Mouse (Mus musculus): ENCODE data around the gene Clec12b. TPM values are rescaled to one million over a fixed set of nuclear protein-coding genes. Genes with fewer than 3 reads are reported as not detected.

The Clec12b gene
- polyA plus RNA-seq, 1 experiment from 2014 or later = not detected

DNA sequence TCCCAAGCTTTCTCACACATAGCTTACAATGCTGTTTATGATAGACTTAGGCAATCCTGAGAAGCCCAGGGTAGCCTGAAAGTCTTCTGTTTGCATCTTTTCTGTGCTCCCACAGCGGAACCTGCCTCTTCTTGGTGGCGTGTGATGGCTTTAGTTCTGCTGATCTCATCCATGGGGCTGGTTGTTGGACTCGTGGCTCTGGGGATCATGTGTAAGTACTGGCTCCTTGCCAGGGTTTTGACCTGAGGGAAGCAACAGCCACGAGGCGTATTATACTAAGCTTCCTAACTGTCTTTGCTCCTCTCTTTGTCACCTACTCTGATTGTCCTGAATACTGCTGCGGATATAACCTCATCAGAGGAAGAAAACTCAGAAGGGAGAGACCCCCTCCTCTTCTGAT lies 14.3 kb upstream of the Clec12b start:
- 77% methylated on average over 6 of the region's 6 CpGs for whole genome bisulfite sequencing
- DNase-seq (ENCODE audit: low spot score) = no peak
- Histone ChIP-seq H3K9me3 (no peaks in the 10 kb centered on the region), H3K4me3 (no peak overlapping the region), H3K36me3 (no peaks in the 10 kb centered on the region), H3K27ac (no peak overlapping the region), H3K4me1 (replicated peaks) (no peaks in the 10 kb centered on the region), H3K27me3 (ENCODE audit: insufficient read depth, poor library complexity, severe bottlenecking) (no peaks in the 10 kb centered on the region)

DNA sequence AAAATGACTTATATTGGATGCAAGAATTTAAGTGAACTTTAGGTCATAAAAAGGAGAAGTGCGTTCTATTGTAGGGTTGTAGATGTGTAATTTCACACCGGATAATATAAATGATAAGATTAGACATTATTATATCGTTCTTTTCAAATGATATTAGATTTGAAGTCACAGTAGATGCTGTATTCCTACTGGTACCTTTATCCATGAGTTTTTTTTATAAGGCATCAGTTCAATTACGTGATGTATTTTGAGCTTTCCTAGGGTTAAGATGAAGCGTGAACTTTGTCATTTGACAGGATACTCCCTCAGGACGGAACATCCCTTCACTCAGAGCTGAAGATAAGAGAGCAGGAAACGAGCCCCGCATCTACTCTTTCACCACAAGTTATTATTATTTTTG lies 11.3 kb upstream of the Clec12b start, which contains the start of gene Clec1b:
Gene Clec1b (plus strand): TSS at position 301 of the 400 bp plus-strand sequence.
- 85% methylated on average over 8 of the region's 8 CpGs for WGBS
- Histone ChIP-seq H3K9me3 (no peaks in the 10 kb centered on the region), H3K27ac (no peak within 1 kb of the TSS), H3K36me3 (no peaks in the 10 kb centered on the region), H3K4me1 (replicated peaks) (no peaks in the 10 kb centered on the region), H3K4me3 (no peak within 1 kb of the TSS), H3K27me3 (ENCODE audit: insufficient read depth, poor library complexity, severe bottlenecking) (no peaks in the 10 kb centered on the region)
- DNase-seq (ENCODE audit: low spot score) = no peak

DNA sequence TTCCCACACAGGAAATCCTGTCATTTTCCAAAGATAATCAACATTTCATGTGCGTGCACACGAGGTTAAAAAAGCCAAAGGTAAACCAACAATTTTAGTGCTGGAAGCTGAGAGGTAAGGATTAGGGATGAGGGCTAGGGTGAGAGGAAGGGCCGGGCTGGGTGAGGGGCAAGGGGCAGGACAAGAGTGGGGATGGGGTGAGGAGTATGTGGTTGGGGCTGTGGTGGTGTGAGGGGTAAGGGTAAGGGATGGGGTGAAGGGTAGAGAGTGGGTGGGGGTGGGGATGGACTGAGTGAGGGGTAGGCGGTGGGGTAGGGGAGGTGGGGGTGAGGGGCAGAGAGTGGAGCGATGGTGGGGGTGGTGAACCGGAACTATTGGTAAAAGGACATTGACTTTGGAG lies 8.1 kb upstream of the Clec12b start:
- no peaks in the 10 kb centered on the region for H3K9me3 ChIP-seq
- no peaks in the 10 kb centered on the region for H3K36me3 ChIP-seq
- H3K4me1 ChIP-seq (replicated peaks) = no peaks in the 10 kb centered on the region
- WGBS = 79% methylated on average over 6 of the region's 6 CpGs
- no peak for DNase-seq (ENCODE audit: low spot score)
- no peak overlapping the region for H3K4me3 ChIP-seq
- H3K27me3 ChIP-seq (ENCODE audit: insufficient read depth, poor library complexity, severe bottlenecking) = no peaks in the 10 kb centered on the region
- no peak overlapping the region for H3K27ac ChIP-seq

DNA sequence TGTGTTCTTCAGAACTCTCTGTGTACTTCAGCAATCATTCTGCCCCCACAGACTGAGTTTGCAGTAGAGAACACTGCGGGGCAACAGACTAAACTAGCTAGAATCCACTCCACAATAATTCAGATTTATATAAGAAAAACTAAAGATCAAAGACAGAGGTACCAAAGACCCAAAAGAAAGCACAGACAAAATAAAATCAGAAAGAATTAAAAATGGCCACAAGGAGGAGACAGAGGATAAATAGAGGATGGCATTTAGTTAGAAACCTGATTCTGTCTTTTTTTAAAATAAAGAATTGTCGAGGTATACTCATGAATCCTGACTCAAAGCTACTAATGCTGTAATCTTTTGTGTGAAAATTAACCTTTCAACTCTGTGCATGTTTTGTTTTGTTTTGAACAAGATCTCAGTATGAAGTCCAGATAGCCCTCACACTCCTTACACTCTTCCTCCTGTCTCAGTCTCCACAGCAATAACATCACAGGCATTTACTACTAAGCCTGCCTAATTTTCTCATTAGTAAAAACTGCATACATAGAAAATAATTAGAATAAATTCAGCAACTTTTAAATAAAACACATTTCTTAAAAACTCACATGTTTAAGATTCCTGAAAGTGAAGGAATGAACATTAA lies 7.5 kb upstream of the Clec12b start:
- no peaks in the 10 kb centered on the region for H3K4me1 ChIP-seq (replicated peaks)
- H3K27me3 ChIP-seq (ENCODE audit: insufficient read depth, poor library complexity, severe bottlenecking) = no peaks in the 10 kb centered on the region
- no peak for DNase-seq (ENCODE audit: low spot score)
- H3K36me3 ChIP-seq = no peaks in the 10 kb centered on the region
- no peak overlapping the region for H3K27ac ChIP-seq
- no peak overlapping the region for H3K4me3 ChIP-seq
- 38% methylated on average over 2 of the region's 2 CpGs for WGBS
- H3K9me3 ChIP-seq = no peaks in the 10 kb centered on the region

DNA sequence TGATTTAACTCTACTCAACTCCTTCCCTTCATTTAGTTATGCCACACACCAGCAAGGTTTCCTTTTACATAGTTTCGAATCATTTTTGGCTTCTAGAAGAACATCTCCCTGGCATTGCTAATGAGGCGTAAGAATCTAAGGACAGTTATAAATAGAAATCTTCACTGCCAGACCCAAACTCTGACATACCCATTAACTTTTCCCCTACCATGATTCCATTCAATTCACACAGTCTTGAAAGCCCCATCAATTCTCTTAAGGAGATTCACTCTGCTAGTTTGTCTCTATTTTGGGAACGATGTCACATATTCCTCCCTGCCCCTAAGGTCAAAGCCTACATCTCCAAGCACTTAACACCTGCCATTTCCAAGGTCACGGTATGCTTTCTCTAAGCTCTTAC lies 674 bp downstream of the Clec12b start:
- 81% methylated on average over 4 of the region's 4 CpGs for WGBS
- DNase-seq (ENCODE audit: low spot score) = no peak
- H3K36me3 ChIP-seq = no peaks in the 10 kb centered on the region
- no peaks in the 10 kb centered on the region for H3K9me3 ChIP-seq
- H3K4me3 ChIP-seq = no peak overlapping the region
- H3K27me3 ChIP-seq (ENCODE audit: insufficient read depth, poor library complexity, severe bottlenecking) = no peaks in the 10 kb centered on the region
- H3K4me1 ChIP-seq (replicated peaks) = peaks cover 3% of the 10 kb centered on the region; the same call in 1 of the 2 replicates
- H3K27ac ChIP-seq = no peak overlapping the region

DNA sequence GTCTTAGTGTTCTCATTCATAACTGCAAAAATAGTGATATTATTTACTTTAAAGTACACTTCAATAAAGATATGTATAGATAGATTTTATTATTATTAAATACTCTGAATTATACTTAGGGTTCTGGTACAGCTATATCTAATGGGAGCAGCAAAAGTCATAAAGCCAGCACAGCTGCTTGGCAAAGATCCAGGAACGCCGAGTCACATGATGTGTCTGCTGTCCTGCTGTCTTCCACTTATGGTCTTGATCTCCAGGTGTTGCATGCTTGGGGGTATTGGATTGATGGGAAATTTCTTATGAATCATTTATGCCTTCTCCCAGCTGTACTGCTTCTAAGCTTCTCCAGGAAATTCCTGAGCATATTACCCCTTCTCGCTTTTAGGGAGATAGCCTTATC lies 2.2 kb downstream of the Clec12b start:
- 92% methylated on average over 3 of the region's 3 CpGs for WGBS
- no peak for DNase-seq (ENCODE audit: low spot score)

DNA sequence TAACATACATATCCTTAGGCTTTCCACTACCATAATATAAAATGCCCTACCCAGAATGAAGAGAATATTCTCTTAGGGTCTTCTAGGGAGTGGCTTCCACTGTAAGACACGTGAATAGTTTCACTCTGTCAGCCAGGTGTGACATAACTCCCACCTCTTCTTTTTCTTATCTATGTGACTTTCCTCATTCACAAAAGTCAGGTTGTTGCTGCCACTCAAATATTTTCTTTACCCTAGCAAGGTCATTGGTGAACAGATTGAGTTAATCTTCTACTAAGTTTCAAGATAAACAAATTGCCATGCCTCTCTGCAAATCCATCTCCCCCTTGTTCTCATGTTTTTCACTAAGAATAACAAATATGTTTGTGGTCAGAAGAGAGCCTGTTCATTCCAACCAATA lies 3.9 kb downstream of the Clec12b start:
- no peaks in the 10 kb centered on the region for H3K36me3 ChIP-seq
- peaks cover 3% of the 10 kb centered on the region; the same call in 1 of the 2 replicates for H3K4me1 ChIP-seq (replicated peaks)
- WGBS = 79% methylated on average over 1 of the region's 1 CpGs
- no peak for DNase-seq (ENCODE audit: low spot score)
- no peaks in the 10 kb centered on the region for H3K27me3 ChIP-seq (ENCODE audit: insufficient read depth, poor library complexity, severe bottlenecking)
- no peak overlapping the region for H3K27ac ChIP-seq
- H3K9me3 ChIP-seq = no peaks in the 10 kb centered on the region
- H3K4me3 ChIP-seq = no peak overlapping the region

More for the DNA sequence above, 2.2 kb downstream of the Clec12b start:
- Histone ChIP-seq H3K27me3 (ENCODE audit: insufficient read depth, poor library complexity, severe bottlenecking) (no peaks in the 10 kb centered on the region), H3K9me3 (no peaks in the 10 kb centered on the region), H3K36me3 (no peaks in the 10 kb centered on the region), H3K4me1 (replicated peaks) (peaks cover 3% of the 10 kb centered on the region; the same call in 1 of the 2 replicates), H3K4me3 (no peak overlapping the region), H3K27ac (no peak overlapping the region)

DNA sequence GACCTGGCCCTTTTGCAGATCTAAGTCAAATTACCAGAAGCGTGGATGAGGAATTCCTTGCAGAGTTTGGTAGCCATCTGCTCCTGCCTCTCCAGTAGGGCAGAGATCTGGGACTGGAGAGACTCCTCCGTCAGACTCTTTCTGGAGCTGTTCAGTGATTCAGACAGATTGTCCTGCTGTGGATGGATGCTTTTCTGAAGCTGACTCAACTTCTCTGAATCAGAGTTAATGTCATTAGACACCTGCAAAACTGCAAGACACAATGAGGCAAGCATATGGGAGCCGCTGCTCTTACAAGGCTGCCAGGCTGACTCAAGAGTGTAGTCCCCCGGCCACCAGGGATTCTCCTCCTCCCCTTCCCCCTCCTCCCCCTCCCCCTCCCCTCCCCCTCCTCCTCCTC lies 5.2 kb downstream of the Clec12b start:
- 70% methylated on average over 4 of the region's 4 CpGs for WGBS
- Histone ChIP-seq H3K27ac (no peak overlapping the region), H3K27me3 (ENCODE audit: insufficient read depth, poor library complexity, severe bottlenecking) (no peaks in the 10 kb centered on the region), H3K9me3 (peaks cover 4% of the 10 kb centered on the region; the same call in 1 of the 2 replicates), H3K36me3 (no peaks in the 10 kb centered on the region), H3K4me1 (replicated peaks) (peaks cover 3% of the 10 kb centered on the region; the same call in 1 of the 2 replicates), H3K4me3 (no peak overlapping the region)
- no peak for DNase-seq (ENCODE audit: low spot score)

DNA sequence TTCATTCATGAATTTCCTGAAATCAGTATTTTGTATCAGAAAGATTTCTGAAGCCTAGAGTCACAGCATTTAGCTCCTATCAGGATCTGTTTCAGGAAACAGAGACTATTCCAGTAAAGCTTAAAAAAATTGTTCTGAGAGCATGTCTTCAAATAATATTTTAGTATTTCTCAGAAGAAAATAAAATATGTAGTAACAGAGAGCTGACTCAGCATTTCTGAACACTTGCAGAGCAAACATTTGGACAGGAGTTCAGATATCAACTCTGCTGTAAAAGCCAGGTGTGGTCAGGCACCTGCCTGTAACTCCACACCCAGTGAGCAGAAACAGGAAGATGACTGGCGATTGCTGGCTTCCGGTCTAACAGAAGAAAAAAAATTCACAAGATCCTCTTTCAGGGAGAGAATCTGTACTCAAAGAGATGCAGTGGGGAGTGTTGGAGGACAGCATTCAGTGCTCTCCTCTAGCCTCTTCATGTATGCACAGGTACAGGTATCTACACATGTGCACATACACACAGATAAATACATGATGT lies 10.7 kb downstream of the Clec12b start:
- Histone ChIP-seq H3K9me3 (peaks cover 4% of the 10 kb centered on the region; the same call in 1 of the 2 replicates), H3K4me3 (no peak overlapping the region), H3K36me3 (no peaks in the 10 kb centered on the region), H3K27me3 (ENCODE audit: insufficient read depth, poor library complexity, severe bottlenecking) (no peaks in the 10 kb centered on the region), H3K4me1 (replicated peaks) (no peaks in the 10 kb centered on the region), H3K27ac (no peak overlapping the region)
- DNase-seq (ENCODE audit: low spot score) = no peak
- WGBS = 90% methylated on average over 2 of the region's 2 CpGs

DNA sequence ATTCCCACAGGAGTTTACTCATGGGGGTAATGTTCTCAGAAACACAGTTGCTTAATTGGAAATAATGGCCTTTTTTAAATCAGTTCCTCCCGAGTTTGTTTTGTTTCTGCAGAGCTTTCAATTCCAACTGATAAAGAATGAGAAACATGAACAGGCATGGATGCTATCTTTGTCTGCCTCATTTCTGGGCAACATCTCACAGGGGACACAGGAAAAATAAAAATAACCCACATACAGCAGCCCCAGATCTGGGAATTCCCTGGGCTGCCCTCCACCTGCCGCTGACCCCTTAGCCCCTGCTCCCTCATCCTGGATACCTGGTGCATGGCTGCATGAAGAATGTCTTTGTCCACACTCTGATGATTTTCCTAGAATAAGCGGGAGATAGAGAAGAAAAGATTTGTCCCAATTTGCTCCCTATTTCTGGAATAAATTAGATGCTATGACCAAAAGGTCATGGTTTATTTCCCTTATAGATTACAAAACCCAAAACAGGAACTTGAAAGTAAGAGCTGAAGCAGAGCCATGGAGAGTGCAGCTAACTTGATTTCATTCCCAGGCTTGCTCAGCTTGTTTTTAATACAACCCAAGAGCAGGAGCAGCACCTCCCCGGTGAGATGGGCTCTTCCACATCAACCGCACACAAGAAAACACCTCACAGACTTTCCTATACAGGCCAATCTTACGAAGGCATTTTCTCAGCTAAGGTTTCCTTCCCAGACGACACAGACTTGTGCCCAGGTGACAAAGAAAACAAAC lies 16.1 kb downstream of the Clec12b start:
- WGBS = 78% methylated on average over 7 of the region's 7 CpGs

DNA sequence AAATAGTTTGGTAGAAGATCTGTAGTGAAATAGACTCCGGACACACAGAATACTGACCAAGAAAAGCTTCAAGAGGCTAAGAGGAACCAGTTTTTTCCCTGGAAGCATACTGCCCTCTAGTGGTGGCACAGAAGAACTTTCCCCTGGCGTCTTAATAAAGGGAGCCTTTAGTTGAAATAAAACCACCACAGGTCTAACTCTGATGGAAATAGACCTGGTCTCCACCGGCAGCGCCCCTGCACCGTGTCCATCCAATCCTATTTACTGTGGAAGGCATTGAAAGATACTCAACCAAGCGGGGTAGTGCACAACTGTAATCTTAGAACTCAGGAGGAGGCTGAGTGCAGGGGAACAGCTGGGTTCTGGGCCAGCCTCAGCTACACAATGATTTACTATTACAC lies 19.7 kb downstream of the Clec12b start:
- WGBS = 23% methylated on average over 6 of the region's 6 CpGs
- no peaks in the 10 kb centered on the region for H3K36me3 ChIP-seq
- H3K27me3 ChIP-seq (ENCODE audit: insufficient read depth, poor library complexity, severe bottlenecking) = no peaks in the 10 kb centered on the region
- H3K4me1 ChIP-seq (replicated peaks) = no peaks in the 10 kb centered on the region
- H3K9me3 ChIP-seq = no peaks in the 10 kb centered on the region
- DNase-seq (ENCODE audit: low spot score) = peak; percentile 15
- no peak overlapping the region for H3K27ac ChIP-seq
- no peak overlapping the region for H3K4me3 ChIP-seq

More for the DNA sequence above, 16.1 kb downstream of the Clec12b start:
- no peaks in the 10 kb centered on the region for H3K9me3 ChIP-seq
- no peaks in the 10 kb centered on the region for H3K4me1 ChIP-seq (replicated peaks)
- DNase-seq (ENCODE audit: low spot score) = no peak
- H3K27me3 ChIP-seq (ENCODE audit: insufficient read depth, poor library complexity, severe bottlenecking) = no peaks in the 10 kb centered on the region
- no peak overlapping the region for H3K27ac ChIP-seq
- no peaks in the 10 kb centered on the region for H3K36me3 ChIP-seq
- H3K4me3 ChIP-seq = no peak overlapping the region

DNA sequence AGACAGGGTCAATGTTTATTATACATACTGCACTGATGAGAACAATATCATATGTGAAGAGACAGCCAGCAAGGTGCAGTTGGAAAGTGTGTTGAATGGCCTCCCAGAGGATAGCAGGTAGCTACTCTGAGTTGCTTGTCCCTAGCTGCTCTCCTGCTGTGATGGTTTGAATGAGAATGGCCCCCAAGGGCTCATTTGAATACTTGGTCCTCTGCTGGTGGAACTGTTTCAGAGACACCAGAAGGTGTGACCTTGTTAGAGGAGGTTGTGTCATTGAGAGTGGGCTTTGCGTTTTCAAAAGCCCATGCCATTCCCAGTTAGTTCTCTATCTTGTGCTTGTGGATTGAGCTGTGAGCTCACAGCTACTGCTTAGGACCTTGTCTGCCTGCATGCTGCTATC lies 21.7 kb downstream of the Clec12b start:
- no peak for DNase-seq (ENCODE audit: low spot score)
- Histone ChIP-seq H3K4me1 (replicated peaks) (no peaks in the 10 kb centered on the region), H3K36me3 (no peaks in the 10 kb centered on the region), H3K27me3 (ENCODE audit: insufficient read depth, poor library complexity, severe bottlenecking) (no peaks in the 10 kb centered on the region), H3K9me3 (no peaks in the 10 kb centered on the region), H3K27ac (no peak overlapping the region), H3K4me3 (no peak overlapping the region)
- WGBS = 35% methylated on average over 1 of the region's 1 CpGs

DNA sequence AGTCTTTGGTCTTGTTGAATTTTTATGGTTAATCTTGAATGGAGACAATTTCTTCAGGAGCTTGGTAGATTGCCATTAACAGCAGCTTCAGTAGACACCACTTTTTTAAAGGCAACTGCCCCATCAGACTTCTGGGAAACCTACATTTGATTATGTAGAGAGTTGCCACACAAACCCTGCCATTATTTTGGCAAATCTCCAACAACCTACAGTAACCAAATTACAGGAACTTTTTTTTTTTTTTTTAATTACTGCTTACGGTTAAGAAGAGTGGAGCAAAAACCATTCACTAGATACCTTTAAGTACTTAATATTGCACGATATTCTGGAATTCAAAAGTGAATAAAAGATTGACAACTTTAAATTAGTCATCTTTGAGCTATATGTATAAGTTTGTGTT lies 26.2 kb downstream of the Clec12b start:
- H3K27ac ChIP-seq = no peak overlapping the region
- no peaks in the 10 kb centered on the region for H3K27me3 ChIP-seq (ENCODE audit: insufficient read depth, poor library complexity, severe bottlenecking)
- no peak overlapping the region for H3K4me3 ChIP-seq
- WGBS = 95% methylated on average over 2 of the region's 2 CpGs
- DNase-seq (ENCODE audit: low spot score) = no peak
- no peaks in the 10 kb centered on the region for H3K9me3 ChIP-seq
- no peaks in the 10 kb centered on the region for H3K4me1 ChIP-seq (replicated peaks)
- H3K36me3 ChIP-seq = no peaks in the 10 kb centered on the region

Data from hindbrain, embryonic 10.5 days (tissue).